ENCODE assay signal across 8 mouse cellular contexts in the genomic region with DNA sequence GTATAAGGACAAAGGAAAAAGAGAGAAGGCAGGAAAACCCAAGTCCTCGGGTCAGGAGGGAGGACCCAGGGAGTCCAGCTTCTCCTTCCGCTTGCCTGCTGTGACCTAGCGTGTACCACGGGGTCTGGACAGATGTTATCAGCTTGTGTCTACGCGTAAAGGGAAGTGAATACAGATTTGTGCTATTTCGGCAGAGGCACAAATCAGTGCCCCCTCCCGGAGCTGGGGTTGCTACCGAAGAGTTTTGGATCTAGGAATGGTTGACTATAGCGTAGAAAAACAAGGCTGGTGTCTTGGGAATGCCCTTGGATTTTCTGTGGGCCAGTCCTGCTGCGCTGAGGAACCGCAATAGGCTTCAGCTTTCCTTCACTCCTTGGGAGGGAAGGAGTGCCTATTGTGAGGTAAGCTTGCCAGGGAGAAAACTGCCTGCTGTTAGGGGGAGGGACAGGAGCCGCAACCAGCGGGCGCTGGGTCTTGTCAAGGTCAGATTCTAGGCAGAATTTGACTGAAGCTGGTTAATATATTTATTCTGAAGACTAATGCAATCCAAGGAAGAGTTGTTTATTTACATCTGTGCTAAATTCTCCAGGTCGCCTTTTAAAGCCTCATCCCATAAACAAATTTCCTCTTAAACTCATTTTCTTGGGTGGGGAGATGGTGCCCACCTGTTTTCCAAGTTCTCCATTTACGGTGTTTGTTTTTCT. TPM values are rescaled to one million over a fixed set of nuclear protein-coding genes. Genes with fewer than 3 reads are reported as not detected.
DNase-seq lines count a peak whose midpoint lies in the region; ATAC-seq lines count a peak whose summit lies in the region.

No protein-coding gene starts in this region.

- peak overlapping the region; percentile 80 for H3K27ac ChIP-seq in embryonic facial prominence, embryonic 14.5 days (replicated peaks; ENCODE audit: low read depth, low read length)
- peak overlapping the region; percentile 80 for H3K27ac ChIP-seq in heart, embryonic 13.5 days (replicated peaks)
- H3K27ac ChIP-seq in kidney, embryonic 15.5 days = peak overlapping the region; percentile 84
- no peak overlapping the region for H3K27ac ChIP-seq in liver, embryonic 16.5 days (ENCODE audit: low read length)

- H3K9ac ChIP-seq in embryonic facial prominence, embryonic 14.5 days (ENCODE audit: low read depth, low read length) = peak overlapping the region; percentile 58
- H3K9ac ChIP-seq in heart, embryonic 13.5 days = peak overlapping the region; percentile 83
- H3K9ac ChIP-seq in kidney, embryonic 15.5 days = peak overlapping the region; percentile 35
- H3K9ac ChIP-seq in liver, embryonic 16.5 days (ENCODE audit: low read depth, low read length) = no peak overlapping the region

- H3K4me3 ChIP-seq in embryonic facial prominence, embryonic 14.5 days (ENCODE audit: low read depth, low read length) = peak overlapping the region; percentile 35
- peak overlapping the region; percentile 60 for H3K4me3 ChIP-seq in heart, embryonic 13.5 days
- H3K4me3 ChIP-seq in kidney, embryonic 15.5 days (replicated peaks) = peak overlapping the region; percentile 43
- peak overlapping the region; percentile 25; the same call in 1 of the 2 replicates for H3K4me3 ChIP-seq in liver, embryonic 16.5 days (ENCODE audit: low read depth, low read length)

- no peaks in the 10 kb centered on the region for H3K27me3 ChIP-seq in embryonic facial prominence, embryonic 14.5 days (replicated peaks; ENCODE audit: control insufficient read depth, insufficient read depth, low read length)
- H3K27me3 ChIP-seq in heart, embryonic 13.5 days (replicated peaks) = no peaks in the 10 kb centered on the region
- H3K27me3 ChIP-seq in kidney, embryonic 15.5 days = no peaks in the 10 kb centered on the region
- no peaks in the 10 kb centered on the region for H3K27me3 ChIP-seq in liver, embryonic 16.5 days (ENCODE audit: control insufficient read depth, insufficient read depth, low read depth, low read length)

- WGBS in embryonic facial prominence, embryonic 14.5 days = 9% methylated on average over 16 of the region's 17 CpGs
- WGBS in heart, embryonic 13.5 days = 2% methylated on average over 17 of the region's 17 CpGs
- 3% methylated on average over 17 of the region's 17 CpGs for WGBS in kidney, embryonic 15.5 days
- 2% methylated on average over 17 of the region's 17 CpGs for WGBS in liver, embryonic 16.5 days (ENCODE audit: insufficient replicate concordance)

- peak overlapping the region; percentile 67 for H3K4me2 ChIP-seq in embryonic facial prominence, embryonic 14.5 days (ENCODE audit: low read depth, low read length)
- peak overlapping the region; percentile 78 for H3K4me2 ChIP-seq in heart, embryonic 13.5 days
- peak overlapping the region; percentile 69 for H3K4me2 ChIP-seq in kidney, embryonic 15.5 days
- H3K4me2 ChIP-seq in liver, embryonic 16.5 days (ENCODE audit: low read depth, low read length) = peak overlapping the region; percentile 49

- H3K9me3 ChIP-seq in embryonic facial prominence, embryonic 14.5 days (ENCODE audit: control insufficient read depth, low read length) = no peaks in the 10 kb centered on the region
- no peaks in the 10 kb centered on the region for H3K9me3 ChIP-seq in heart, embryonic 13.5 days
- H3K9me3 ChIP-seq in kidney, embryonic 15.5 days (replicated peaks) = no peaks in the 10 kb centered on the region
- H3K9me3 ChIP-seq in liver, embryonic 16.5 days (replicated peaks; ENCODE audit: control insufficient read depth, low read length) = no peaks in the 10 kb centered on the region

- no peaks in the 10 kb centered on the region for H3K36me3 ChIP-seq in embryonic facial prominence, embryonic 14.5 days (ENCODE audit: control insufficient read depth, insufficient read depth, low read length)
- no peaks in the 10 kb centered on the region for H3K36me3 ChIP-seq in heart, embryonic 13.5 days
- H3K36me3 ChIP-seq in kidney, embryonic 15.5 days = no peaks in the 10 kb centered on the region
- H3K36me3 ChIP-seq in liver, embryonic 16.5 days (ENCODE audit: control insufficient read depth, insufficient read depth) = no peaks in the 10 kb centered on the region

- peaks cover 16% of the 10 kb centered on the region for H3K4me1 ChIP-seq in embryonic facial prominence, embryonic 14.5 days (ENCODE audit: control insufficient read depth, insufficient read depth, low read length)
- peaks cover 20% of the 10 kb centered on the region for H3K4me1 ChIP-seq in heart, embryonic 13.5 days
- H3K4me1 ChIP-seq in kidney, embryonic 15.5 days = peaks cover 20% of the 10 kb centered on the region; the same call in 1 of the 2 replicates
- no peaks in the 10 kb centered on the region for H3K4me1 ChIP-seq in liver, embryonic 16.5 days (ENCODE audit: control insufficient read depth, low read depth, low read length)

- ATAC-seq in embryonic facial prominence, embryonic 14.5 days (ENCODE audit: low read depth) = peak; percentile 90
- peak; percentile 58 for ATAC-seq in heart, embryonic 13.5 days (ENCODE audit: extremely low read depth, insufficient number of reproducible peaks, low FRiP score, low TSS enrichment)
- peak; percentile 90 for ATAC-seq in kidney, embryonic 15.5 days (replicated peaks; ENCODE audit: low FRiP score)
- ATAC-seq in liver, embryonic 16.5 days (ENCODE audit: low read depth) = peak; percentile 58; the same call in 1 of the 2 replicates

- DNase-seq in A20 (ENCODE audit: low read depth, low spot score) = peak; percentile 75
- DNase-seq in adrenal gland, postnatal 14 days = peak; percentile 74
- peak; percentile 79 for DNase-seq in embryonic facial prominence, embryonic 14.5 days (ENCODE audit: low spot score)
- DNase-seq in natural killer cell, adult 2 months (ENCODE audit: low spot score in 2 of 2) = peak; percentile 11 to 19
- DNase-seq in testis, postnatal 14 days (ENCODE audit: low spot score) = peak; percentile 34

RNA-seq across cellular contexts. Expression of a gene that starts 46.4 kb away (rescaled TPM):
- 6.9 and 9.6 TPM in 2 replicates for total RNA-seq in adrenal gland, postnatal 14 days (2021)
- 9.3 and 11.8 TPM in 2 replicates for polyA plus RNA-seq in embryonic facial prominence, embryonic 14.5 days (2014; fragmentation: Nextera tagmentation; extraction: Ambion mirVana)
- polyA plus RNA-seq in heart, embryonic 13.5 days (2015; fragmentation: Nextera tagmentation; extraction: Ambion mirVana) = 2.6 and 3.5 TPM in 2 replicates
- polyA plus RNA-seq in kidney, embryonic 15.5 days (2015; fragmentation: Nextera tagmentation; extraction: Ambion mirVana) = 5.8 and 8.5 TPM in 2 replicates
- 0.30 and 0.39 TPM in 2 replicates for polyA plus RNA-seq in liver, embryonic 16.5 days (2015; fragmentation: Nextera tagmentation; extraction: Ambion mirVana)

Comparison
In these comparisons a context has a peak if more than half of its experiments do, and no peak if none do; other contexts are left out.
1. DNase-seq: peak in every context shown above with its lines; median percentile 79 in embryonic facial prominence, embryonic 14.5 days; 75 in A20; 74 in adrenal gland, postnatal 14 days; 34 in testis, postnatal 14 days; 15 in natural killer cell, adult 2 months.